Mouse (Mus musculus) gastrocnemius, postnatal 14 days (tissue): ENCODE measurements at regions not wholly inside any gene's neighbourhood (a gene's known extent, or its start where the extent isn't known, plus 50 kb on each side); places are given as distances from the start of the nearest gene placed in this dataset.

Experiments
- DNase-seq: peaks from one replicate; pipeline ENCODE4 v3.0.0; 2021; ENCODE audit warnings: mixed read lengths
- intact Hi-C: fragments of 180-260 bp; cut with DNase I; formaldehyde crosslinking; loops from one replicate; pipeline ENCODE4 v1.15.1; 2025; ENCODE audit warnings: low total_unique reads

DNA sequence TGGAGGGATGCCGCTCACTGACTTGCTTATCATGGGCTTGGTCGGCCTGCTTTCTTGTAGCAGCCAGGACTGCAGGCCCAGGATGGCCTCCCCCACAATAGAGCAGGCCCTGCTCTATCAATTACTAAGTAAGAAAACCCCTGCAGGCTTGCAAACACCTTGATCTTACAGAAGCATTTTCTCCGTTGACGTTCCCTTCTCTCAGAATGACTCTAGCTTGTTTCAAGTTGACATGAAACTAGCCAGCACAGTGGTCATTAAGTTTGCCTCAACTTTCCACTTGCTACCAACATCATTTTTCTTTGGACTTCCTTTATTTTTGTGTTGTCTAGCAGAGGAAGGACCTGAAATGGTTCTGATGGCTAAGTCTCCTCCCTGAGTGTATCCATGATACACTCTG is 111.8 kb downstream of the Evx1 start:
- intact Hi-C loops = no loop called here
- DNase-seq = no peak

DNA sequence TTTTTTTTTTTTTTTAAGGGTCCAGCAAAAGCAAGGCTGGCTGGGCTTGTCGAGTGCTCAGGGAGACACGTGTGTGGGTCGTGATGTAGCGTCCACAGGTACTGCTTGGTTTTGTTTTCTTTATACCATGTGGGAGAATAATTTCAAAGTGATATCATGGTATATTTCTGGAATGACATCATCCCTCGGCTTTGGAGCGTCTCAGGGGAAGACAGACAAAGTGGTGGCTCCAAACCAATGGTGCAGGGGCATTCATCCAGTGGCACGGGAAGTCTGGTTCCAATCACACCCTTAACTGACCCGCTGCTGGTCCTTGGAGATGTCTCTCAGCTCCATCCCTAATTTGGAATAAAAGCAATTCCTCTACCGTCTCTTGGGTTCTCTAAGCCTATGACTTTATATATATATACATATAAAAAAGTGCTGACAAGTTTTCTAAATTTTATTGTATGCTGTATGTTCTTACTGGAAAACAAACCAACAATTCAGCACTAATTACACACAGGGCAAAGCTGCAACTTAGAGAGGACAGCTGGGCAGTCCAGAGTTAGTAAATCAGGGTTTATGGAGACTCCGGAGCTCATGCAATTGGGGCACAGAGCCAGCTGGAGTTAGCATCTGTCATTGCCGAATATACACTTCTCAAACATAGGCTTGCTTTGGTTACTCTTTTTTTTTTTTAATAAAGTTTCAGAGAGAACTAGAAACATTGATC is 115.3 kb downstream of the Evx1 start:
- no peak for DNase-seq
- intact Hi-C loops = no loop called here

DNA sequence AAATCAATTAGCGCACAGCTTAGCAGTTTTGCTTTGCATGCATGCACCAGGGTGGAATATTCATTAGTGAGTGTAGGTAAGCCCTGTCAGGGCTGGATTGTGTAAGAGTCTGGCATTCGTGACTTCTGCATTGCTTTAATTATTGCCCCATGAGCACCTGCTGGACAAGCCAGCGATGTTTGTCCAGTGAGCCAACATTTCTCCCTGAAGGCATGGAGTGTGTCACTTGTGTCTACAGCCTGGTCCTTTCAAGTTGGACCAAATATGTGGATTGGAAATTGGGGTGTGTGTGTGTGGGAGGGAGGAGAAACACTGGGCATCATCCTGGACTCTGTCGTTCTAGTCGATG is 115.9 kb downstream of the Evx1 start:
- intact Hi-C loops = no loop called here
- no peak for DNase-seq

DNA sequence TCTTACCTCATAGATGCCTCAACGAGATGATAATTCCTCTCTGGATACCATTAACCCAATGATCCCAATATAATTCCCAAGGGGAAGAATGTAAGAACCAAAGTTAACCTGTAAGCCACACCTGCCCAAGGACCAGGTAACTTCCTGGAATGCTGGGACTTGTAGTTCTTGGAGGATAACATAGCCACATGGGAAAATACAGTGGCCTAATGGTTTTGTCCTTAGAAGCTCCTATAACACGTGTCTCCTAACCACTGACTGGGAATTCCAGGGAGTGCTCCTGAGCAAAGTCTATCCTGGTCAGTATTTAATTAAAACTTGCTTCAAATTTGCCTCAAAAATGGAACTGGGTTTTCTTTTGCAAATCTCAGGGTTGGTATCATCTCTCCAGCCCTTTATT is 119.9 kb downstream of the Evx1 start:
- DNase-seq = no peak
- intact Hi-C loops = no loop called here

DNA sequence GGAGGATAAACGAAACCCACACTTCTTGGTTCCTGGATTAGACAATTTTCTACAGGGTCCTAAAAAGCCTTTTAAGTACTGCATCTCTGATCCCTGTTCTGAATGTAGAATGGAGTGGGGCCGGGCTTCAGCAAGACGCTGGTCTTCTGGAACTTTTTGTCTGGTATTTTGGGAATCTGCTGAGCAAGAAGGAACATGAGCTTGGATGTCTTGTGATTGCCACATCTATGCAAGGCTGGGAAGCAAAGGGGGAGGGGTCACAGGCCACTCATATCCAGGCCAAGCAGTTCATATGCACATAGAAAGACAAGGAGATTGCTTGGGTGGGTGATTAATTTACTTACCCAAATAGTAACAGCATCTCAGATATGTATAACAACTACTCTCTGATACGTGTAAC is 121.5 kb downstream of the Evx1 start:
- intact Hi-C loops = no loop called here
- DNase-seq = no peak

DNA sequence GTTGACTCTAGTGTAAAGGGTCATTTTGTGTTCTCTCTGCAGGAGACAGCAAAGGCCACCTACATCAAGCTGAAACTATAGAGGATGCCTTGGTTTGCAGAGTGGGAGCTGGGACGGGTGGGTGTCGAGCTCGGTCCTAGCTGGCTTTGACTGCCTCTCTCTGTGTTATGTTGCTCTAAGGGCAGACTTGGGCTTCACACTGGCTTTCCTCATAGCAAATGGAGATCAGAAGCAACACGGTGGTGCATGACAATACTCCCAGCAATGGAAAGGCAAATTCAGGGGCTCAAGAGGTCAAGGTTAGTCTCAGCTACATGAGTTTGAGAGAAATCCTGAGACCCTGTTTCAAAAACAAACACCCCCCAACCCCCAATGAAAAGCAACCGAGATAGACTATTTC is 122.1 kb downstream of the Evx1 start:
- intact Hi-C loops = no loop called here
- DNase-seq = no peak

DNA sequence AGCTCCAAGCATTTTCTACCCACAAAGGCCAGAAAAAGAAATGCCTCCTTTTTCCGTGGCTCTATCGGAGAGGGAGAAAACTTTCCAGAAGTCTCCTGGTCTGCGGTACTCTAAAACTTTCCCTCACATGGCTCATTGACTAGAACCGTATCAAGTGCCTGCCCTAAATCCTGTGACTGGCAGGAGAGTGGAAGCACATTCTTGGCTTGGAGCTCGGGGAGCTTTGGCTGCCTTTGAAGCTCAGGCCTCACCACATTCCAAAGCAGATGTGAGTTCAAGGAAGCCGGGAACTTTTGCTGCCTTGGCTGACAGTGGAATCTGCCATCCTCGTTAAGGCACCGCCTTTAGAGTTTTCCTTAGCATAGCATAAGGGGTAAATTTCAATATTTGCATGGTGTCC is 125.1 kb downstream of the Evx1 start:
- intact Hi-C loops = no loop called here
- DNase-seq = peak; percentile 52

DNA sequence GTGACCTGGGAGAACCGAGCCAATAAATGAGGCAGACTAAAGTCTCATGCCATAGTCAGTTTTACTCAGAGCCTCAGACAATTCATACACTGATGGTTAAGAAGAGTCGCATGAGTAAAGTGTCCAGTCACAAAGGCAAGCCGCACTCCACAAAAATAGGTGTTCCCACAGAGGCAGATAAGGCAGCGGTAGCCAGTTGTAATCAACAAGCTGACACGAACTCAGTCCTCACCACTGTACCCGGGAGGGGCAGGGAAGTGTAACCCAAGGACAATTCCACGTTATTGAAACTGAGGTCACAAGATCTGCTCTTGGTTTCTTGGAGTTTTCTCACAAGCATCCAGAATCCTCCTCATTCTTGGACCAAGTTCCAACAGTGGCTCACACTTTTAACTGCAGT is 125.9 kb downstream of the Evx1 start:
- no peak for DNase-seq
- intact Hi-C loops = no loop called here

DNA sequence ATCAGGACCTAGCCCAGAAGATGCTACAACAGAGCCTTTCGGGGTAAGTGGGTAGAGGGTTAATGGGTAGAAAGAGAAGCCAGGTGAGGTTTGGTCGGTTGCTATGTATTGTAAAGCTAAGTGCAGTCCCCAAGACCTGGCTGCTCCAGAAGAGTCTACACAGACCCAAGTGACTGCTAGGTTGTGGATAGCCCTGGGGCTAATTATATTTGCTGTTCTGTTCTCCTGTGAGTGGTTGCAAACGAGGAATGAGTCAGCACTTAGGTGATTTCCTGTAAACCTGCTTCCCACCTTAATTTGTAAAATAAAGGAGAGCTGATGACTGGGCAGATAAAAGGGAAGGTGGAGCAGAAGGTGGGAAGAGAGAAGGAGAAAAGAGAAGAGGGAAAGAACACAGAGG is 126.9 kb downstream of the Evx1 start:
- DNase-seq = no peak
- intact Hi-C loops = no loop called here

DNA sequence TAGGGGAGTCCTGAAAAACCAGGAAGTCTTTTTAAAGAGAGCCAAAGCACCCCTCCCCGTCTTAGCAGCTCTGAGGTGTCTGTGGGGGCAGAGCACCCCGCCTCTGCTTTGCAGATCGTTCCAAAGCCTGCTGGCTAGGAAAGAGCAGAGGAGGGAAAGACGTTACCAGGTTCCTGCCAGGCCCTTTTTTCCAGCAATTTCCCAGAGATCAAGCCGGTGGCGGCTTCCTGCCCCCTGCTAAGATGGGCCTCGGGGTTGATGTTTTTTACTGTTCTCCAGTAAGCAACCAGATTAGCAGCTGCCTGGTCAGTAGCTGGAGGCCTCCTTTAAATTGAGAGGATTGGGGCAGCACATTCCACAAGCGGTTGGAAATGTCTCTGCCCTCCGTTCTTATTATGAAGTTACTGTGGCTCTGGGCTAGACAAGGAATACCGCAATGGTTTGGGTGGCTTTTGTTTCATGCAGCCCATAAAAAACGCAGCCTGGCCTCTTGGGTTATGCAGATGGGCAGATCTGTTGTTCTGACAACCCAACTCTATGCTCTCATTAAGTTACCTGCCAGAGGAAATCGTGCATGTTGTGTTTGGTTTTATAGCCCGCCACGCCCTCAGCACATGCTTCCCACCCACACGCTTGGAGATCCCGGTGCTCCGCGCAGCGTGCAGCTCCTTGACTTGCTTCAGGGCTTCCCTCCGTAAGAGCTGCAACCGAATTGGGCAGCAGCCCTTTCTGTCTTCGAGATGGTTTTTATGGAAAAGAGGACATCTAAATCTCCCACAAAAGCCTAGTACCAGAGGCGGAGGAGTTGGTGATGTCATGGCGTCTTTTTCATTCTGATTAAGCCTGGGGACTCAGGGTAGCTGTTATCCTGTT is 130.1 kb downstream of the Evx1 start:
- intact Hi-C loops = no loop called here
- DNase-seq = no peak

DNA sequence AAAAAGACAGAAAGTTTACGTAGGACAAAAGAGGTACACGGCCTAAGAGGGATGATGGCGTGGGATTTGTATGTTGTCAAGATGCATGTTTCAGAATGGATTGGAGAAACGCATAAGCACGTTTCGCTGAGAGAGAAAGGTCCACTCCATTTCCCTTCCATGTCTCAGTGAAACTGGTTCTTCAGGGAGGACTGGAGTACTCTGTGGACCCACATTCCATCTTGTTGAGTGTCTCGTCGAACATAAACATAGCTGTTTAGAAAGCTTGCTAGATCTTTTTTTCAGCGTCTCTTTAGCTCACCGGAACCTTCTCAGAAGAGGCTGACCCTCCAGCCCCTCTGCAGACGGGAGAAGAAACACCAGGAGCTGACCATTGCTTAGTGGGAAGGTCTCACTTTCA is 145.5 kb downstream of the Evx1 start:
- intact Hi-C loops = no loop called here
- no peak for DNase-seq

DNA sequence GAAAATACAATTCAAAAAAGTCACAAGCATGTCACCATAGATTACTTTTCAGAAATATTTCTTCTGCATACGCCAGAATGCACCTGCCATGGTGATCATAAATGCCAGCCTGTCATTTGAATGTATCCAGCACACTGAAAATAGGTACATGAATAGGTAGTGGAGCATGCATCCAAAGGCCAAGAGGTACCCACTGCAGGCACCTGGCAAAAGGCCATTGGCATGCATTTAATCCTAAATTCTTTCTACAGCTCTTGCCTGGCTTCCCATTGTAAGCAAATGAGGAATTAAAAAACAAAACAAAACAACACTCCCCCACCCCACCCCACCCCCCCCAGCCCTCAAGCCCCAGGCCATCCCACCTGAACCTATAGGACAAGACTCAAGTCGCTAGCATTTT is 147.9 kb downstream of the Evx1 start:
- intact Hi-C loops = no loop called here
- DNase-seq = no peak

DNA sequence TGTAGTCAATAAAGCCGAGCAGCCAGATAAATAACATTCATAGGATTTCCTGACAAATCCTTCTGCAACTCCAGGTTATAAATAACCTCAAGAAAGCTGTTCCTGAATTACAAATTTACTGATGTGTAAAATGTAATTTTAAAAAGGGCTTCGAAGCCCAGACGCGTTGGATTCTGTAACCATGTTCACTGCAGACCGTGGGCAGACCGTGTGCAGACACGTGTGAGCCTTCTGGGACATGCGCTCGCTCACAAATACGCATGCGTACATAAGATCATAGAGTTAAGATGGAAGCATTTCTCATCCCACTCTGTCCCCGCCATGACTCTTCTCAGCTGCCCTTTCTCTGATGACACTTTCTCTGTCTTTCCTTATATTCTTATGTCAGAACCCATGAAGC is 150.1 kb downstream of the Evx1 start:
- intact Hi-C loops = no loop called here
- no peak for DNase-seq

DNA sequence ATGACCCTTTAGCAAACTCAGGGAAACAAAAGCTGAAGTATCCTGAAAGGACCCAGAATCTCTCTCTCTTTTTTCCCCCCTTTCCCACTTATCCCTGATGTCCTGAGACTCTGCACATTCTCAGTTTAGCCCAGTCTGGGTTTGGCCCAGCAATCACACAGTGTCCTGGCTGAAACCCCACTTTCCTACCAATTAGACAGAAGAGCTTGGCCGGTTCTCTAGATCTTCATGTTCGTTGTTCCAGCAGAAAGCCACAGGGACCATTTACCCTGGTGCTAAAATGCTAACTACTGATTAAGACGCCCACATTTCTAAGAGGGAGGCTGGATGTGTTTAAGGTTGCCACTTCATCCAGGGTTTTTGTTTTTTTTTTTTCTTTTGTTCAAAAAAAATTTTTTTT is 151.3 kb downstream of the Evx1 start:
- intact Hi-C loops = no loop called here
- peak; percentile 27 for DNase-seq

DNA sequence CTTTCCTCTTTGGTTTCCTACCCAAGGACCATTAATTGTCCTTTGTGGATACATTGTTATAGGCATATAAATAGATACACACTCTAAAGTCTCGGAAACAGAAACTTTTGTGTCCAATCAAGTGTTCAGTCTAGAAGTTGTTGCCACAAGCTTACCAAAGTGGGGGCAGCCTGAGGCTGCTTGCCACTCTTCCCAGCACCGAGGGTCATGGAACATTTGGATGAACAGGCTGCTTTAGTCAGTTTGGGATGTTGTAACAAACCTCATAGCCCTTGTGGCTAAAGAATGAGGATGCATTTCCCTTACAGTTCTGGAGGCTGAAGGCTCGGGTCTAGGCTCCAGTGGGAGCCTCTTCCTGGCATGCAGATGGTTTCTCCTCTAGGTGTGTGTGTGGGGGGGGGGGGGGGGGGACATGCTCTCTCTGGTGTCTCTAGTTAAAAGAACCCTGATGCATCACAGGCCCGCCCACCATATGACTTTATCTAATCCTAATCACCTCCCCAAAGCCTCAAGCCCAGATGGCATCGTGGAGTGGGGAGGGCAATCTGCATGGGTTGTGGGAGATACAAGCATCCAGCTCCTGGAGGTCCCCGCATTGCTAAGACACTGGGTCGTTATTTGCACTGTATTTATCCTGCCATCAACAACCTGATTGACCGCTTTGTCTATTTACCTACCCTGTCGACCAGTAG is 152.7 kb downstream of the Evx1 start:
- intact Hi-C loops = no loop called here

DNA sequence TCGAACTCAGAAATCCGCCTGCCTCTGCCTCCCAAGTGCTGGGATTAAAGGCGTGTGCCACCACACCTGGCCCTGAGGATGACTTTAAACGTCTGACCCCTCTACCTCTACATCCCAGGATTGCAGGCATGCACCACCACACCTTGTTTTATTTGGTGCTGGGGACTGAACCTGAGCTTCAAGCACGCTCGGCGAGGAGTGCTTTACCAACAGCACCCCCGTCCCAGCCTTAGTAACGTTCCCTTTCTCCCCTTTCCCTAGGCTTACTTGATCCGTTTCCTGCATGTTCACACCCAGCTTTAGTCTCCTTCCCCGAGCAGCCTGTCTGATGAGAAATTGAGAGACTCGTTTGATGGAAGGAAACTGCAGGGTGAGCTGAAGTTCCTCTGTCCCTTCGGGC is 157.5 kb downstream of the Evx1 start:
- DNase-seq = no peak
- intact Hi-C loops = no loop called here

More for the DNA sequence above, 152.7 kb downstream of the Evx1 start:
- no peak for DNase-seq

DNA sequence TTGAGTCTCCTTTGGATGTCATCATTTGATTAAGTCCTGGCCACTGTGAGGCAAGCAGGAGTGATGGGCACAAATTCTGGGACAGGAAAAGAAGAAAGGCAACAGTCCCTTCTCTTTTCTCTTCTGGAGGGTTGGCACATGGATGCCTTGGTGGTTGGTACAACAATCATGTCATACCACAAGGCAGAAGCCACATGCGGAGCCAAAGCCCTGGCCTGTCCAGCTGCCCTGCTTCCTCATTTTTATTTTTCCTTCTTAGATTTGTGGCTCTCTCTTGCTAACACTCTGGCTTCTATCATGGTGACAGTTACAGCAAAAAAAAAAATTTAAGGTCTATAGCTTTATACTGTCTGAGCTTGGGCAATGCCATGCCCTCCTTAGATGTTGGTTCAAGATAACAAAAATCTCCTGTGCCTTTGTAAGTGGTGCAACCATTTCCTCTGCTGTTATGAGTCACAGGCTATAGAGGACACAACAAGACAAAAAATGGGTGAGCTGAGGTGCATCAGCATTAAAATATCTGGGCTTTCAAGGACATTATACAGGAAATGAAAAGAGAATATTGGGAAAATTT is 158.2 kb downstream of the Evx1 start:
- DNase-seq = no peak
- intact Hi-C loops = no loop called here

DNA sequence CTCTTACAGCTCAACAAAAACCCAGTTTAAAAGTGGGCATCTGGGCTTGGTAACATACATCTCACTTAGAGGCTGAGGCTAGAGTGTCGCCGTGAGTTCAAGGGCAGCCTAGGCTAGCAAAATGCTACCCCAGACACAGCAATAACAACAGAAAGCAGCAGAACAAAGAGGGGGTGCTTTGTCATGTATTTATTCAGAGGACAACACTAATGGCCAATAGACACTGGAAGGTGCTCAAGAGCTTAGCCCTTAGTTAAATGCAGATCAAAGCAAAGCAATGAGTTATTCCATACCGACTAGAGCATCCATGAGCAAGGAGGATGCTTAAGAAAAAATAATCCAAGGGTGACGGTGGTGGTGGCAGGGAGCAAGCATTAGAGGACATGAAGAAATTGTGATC is 158.7 kb downstream of the Evx1 start:
- DNase-seq = no peak
- intact Hi-C loops = no loop called here

DNA sequence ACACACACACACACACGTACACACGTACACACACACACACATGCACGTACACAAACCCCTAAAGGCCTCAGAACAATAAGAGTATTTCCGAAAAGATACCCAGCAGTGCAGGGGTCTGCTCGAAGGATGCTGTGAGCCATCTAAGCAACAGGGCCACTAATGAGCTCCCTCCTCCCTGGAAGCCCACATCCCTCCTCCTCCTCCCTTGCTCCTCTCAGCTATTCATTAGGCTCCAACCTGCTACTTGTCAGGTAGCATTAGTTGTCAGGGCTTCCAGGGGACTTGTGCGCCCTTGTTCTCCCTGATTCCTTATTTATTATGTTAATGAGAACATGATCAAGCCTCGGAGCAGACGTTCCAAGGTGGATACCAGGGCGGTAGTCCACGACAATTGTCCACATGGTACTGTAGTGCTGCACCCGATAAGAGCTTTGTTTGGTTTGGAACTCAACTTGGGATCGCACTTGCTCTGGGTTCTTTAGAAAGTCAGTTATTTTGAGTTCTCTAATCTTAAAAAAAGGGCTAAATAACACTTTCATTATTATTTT is 159.8 kb downstream of the Evx1 start:
- intact Hi-C loops = no loop called here

DNA sequence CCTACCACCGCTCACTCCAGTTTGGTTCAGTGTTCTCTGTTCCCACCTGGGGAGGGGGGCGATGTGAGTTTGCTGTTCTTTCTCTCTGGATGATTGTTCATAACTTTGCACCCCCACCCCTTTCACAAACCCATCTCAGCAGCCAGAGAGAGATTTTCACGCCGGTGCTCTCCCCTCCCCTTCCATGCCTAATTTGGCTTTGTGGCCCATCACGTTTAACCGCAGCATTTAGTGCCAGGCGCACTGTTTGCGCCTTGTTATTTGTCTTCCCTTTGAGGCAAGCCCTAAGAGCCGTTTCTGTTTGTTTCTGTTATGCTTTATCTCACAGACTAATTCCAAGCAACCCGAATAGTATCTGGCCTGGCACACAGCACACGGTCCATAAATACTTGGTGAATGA is 160.6 kb downstream of the Evx1 start:
- intact Hi-C loops = no loop called here

More for the DNA sequence above, 159.8 kb downstream of the Evx1 start:
- no peak for DNase-seq

More for the DNA sequence above, 160.6 kb downstream of the Evx1 start:
- DNase-seq = no peak
